Mouse (Mus musculus) kidney, postnatal 25 days (tissue): ENCODE results near the gene Dll3.

Experiments used
- DNase-seq, 2 experiments: peaks; one replicate each; pipeline ENCODE4 v3.0.0; 2021; ENCODE audit warnings: mixed read lengths in 2 of 2

The Dll3 gene

DNA sequence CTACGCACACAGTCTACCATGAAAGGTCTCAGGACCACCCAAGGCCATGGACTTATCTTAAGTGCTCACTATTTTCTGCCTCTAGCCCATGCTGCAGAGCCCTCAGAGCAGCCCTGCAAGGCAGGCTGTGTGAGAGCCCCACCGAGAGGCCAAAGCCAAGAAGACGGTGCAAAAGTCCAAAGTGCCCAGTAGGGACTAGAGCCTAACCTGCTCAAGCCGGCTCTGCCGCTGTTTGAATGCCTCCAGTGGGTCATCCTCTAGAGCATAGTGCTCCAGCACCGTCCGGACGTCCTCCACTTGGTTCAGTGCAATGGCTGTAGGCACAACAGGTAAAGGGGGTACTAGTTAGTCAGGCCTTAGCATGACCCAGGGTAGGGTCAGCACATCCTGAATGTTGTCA is 4.2 kb upstream of the Dll3 start:
- DNase-seq, result peak; percentile 62 to 89

GRCm38 (mm10) chr7:28305641-28306040 is 3.6 kb upstream of the Dll3 start:
- peak; percentile 36 to 77 for DNase-seq

DNA sequence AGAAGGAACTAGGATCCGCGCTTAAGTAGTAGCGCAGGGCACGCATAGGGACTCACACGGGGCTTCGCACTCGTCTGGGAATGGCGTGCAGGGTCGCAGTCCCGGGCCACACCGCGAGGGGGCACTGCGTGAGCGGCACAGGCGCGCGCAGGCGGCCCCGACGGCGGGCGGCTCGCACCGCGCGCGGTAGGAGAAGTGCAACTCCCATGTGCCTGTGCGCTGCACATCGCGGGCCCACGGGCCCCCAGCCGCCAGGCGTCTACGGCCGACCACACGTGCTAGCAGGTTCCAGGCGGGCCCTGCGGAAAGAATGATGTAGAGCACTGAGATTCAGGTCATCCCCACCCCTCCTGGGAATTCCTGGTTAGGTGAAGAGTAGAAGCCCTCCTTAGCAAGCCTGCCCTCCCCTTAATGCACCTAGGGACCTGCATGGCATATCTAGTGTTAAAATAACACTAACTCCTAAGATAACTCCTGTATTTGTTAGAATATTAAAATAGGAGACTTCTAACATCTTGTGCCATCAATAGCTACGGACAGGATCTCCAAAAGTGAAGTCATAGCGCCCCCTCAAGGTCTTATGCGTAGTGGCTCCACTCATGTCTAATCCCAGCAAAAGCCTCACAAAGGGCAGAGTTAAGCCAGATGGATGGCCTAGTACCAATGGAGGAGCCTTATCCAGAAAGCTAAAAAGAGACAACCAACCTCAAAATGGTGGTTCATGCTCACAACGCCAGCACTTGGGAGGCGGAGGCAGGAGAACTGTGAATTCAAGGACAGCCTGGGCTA is 3.0 kb downstream of the Dll3 start:
- peak; percentile 52 to 69 for DNase-seq

DNA sequence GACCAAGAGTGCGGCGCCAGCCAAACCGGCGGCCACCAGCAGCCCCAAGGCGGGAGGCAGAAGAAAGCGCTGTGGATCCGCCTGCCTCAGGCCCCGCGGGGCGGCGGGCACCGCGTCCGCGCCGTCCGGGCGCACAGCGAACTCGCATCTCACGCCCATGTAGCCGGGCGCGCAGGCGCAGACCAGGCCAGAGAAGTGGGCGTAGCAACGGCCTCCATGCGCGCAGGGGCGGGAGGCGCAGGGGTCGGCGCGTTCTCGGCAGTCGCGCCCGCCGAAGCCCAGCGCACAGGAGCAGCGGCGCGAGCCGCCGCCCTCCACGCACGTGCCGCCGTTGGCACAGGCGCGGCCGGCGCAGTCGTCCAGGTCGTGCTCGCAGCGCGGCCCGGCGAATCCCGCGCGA is 7.6 kb downstream of the Dll3 start:
- peak; percentile 59 to 75 for DNase-seq

DNA sequence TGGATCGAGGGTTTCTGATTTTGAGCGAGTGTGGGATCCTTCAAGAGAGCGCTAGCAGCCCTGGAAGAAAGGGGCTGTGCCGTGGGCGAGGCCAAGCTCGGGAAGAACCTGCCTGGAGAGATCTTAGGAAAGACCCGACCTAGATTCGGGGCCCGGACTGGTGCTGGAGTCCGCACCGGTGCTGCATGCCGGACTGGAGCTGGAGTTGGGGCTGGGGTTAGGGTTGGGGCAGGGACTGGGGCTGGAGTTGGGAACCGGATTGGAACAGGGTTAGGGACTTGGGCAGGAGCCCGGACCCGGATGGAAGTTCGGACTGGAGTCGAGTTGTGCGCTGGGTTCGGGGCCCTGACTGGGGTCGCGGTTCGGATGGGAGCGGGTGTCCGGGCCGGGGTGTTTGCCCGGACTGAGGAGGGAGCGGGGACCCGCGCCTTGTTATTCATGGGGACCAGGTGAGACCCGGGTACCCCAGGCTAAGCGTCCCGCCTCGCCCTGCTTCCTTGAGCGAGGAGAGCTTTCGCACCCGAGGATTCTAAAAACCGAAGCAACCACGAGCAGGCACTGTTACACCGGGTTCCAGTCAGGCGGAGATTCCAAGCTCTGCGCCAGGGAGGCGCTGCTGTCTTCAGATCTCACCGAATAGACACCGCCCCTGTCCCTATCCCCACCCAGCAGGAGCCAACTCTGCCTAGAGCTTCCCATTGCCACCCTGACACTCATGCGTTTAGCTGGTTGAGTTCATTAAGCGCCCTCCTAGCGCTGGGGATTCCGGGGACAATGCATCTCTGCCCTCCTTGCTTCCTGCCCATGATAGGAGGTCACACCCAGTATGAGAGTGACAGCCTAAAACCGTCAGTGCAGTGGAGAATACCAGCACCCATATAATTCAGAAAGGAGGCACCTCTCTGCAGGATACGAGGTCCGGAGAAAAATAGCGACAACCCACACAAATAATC is 11.1 kb downstream of the Dll3 start, which contains the start of gene Selenov:
Selenov (minus strand) TSS at position 549 of the 953 bp plus-strand sequence.
- no peak for DNase-seq

GRCm38 (mm10) chr7:28290165-28290564 is 11.9 kb downstream of the Dll3 start:
- no peak for DNase-seq

DNA sequence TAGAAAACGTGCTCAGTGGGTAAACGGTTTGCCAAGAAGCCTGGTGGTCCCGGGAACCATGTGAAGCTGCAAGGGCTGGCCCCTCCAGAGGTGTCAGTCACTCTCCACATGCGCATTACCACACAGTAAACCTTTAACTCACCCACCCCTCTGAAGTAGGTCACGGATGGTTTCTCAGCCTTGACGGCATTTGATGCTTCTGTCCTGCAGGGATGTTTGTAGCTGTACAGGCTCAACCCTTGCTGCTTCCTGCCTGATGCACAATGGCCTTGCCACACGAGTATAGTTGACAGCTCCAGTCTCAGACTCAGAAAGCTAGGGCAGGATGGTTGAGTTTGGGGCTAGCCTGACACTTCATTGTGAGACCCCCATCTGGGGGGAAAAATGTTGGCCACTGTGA is 21.4 kb downstream of the Dll3 start:
- no peak for DNase-seq

- peak in 1 of 2 experiments; percentile 45 for DNase-seq
Observed at GRCm38 (mm10) chr7:28278279-28278652, 23.8 kb downstream of the Dll3 start.

DNA sequence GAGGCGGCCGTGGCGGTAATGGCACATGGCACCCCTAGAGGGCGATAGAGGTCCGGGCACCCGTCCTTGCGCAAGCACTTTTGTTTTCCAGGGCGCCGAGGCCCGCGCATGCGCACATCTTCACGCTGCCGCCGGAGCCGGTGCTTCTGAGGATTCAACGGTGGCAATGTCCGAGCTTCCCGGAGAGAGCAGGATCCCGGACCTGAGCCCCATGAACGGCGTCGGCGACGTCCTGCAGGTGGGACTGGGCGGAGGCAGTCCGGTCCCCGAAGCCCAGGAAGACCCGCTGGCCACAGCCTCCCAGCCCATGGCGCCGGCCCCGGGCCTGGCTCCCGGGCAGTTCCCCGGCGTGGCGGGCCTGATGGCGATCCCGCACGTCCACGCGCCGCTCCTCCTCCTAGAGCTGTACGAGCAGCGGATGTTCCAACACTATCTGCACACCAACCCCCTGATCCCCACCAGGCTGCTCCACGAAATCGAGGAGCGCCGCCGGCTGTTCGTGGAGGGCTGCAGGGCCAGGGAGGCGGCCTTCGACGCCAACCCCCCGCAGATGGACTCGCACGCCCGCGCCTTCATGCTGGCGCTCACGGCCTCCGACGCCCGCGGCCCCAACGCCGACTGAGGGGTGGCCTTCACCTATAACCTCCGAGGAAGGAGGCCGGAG is 24.3 kb downstream of the Dll3 start, which contains the start of gene Eid2b:
Eid2b (plus strand) TSS at position 125 of the 664 bp plus-strand sequence.
- DNase-seq, result peak; percentile 95 to 97

DNA sequence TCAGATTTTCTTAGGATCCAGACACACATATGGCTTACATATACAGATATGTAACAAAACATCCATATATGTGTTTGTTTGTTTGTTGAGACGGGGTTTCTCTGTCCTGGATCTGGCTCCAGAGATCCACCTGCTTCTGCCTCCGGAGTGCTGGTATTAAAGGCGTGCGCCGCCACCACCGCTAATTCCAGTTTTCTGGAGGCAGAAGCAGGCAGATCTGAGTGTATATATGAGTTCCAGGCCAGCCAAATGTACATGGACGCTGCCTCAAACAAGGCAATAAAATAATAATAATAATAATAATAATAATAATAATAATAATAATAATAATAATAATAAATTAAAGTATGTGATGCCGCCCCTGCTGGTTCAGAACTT is 24.8 kb downstream of the Dll3 start:
- no peak for DNase-seq

DNA sequence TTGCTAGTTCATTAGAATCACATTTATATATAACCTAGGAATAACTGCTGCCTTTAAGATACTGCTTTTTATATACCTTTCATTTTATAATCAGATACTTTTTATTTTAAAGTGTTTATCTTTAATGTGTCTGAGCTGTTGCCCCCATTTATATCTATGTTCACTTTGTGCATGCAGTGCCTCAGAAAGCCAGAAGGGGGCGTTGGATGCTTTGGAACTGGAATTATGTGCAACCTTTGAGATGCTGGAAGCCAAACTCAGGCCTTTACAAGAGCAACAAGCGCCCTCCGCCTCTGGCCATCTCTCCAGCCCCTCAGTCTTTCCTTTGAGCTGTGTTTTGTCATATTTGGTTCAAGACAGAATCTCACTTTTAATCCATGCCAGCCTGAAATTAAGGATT is 30.3 kb downstream of the Dll3 start:
- no peak for DNase-seq

DNA sequence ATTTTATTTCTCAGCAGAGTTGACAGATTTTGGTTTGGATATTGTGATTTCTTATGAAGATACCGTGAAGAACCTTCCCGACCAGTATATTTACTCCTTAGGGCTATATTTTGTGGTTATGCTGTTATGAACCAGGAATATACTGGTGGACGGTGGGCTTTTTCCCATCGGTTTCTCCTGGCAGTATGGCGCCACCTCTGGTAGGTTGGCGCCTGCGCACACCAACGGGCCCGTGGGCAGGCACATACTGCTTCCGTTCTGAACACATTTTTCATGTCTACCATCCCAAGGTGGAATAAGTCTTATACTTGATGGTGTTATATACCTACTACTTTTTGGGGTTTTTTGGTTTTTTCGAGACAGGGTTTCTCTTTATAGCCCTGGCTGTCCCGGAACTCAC is 32.7 kb downstream of the Dll3 start:
- no peak for DNase-seq

- no peak for DNase-seq
Observed at GRCm38 (mm10) chr7:28268576-28268975, 33.5 kb downstream of the Dll3 start.

- DNase-seq, result peak; percentile 58 to 77
Observed at GRCm38 (mm10) chr7:28268042-28268531, 34.0 kb downstream of the Dll3 start.

- DNase-seq, result peak; percentile 76 to 87
Observed at GRCm38 (mm10) chr7:28267129-28268041, 34.7 kb downstream of the Dll3 start, which contains the start of gene Eid2. Gene Eid2, plus strand, starts transcription at chr7:28267881.

DNA sequence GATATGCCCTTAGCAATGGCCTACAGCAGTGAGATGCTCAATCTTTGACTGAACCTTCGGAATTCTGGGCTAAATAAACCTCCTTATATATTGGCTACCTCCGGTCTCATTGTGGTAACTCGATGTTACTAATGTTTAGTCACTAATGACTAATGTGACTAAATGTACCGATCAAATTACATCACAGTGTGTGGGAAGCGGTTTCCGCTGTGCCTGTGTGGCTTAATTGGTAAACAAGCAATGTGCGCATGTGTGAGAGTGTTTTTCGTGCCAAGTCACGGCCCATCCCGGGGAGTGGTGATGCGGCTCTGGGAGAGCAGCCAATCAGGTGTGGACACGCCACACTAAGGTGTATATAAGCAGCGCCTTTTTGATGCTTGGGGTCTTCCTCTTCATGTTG is 36.6 kb downstream of the Dll3 start:
- DNase-seq, result no peak

DNA sequence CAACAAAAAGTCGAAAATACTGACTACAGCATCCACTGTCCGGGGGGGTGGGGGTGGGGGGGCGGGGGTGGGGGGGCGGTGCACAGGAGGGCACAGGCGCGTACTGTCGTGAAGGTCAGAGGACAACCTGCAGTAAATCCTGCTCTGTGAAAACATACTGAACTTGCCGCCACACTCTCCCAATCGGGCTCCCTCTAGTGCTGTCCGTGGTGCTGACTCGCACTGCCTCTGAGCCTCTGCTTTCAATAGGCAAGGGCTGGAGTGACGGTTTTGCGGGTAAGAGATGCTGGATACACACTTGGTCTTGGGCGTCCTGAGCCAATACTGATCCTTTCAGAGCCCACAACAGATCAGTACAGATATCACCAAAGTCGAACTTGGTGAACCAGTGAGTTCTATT is 38.3 kb downstream of the Dll3 start:
- DNase-seq, result peak; percentile 81 to 84

- no peak for DNase-seq
Observed at GRCm38 (mm10) chr7:28262861-28263260, 39.2 kb downstream of the Dll3 start.

DNA sequence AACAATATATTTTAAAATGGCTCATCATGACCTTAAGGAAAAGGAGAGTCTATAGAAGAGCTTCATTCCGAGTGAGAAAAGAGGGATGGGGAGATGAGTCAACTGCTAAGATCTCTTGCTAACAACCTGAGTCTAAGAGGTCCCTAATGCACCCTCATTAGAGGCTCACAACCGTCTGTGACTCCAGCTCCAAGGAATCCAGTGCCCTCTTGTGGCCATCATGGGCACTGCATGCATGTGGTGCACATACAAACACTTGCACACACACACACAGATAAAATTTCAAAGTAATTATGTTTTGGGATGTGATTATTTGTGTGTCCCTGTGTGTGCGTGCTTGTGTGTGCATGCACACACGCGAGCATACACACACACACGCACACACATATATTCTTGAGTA is 46.6 kb downstream of the Dll3 start:
- no peak for DNase-seq

DNA sequence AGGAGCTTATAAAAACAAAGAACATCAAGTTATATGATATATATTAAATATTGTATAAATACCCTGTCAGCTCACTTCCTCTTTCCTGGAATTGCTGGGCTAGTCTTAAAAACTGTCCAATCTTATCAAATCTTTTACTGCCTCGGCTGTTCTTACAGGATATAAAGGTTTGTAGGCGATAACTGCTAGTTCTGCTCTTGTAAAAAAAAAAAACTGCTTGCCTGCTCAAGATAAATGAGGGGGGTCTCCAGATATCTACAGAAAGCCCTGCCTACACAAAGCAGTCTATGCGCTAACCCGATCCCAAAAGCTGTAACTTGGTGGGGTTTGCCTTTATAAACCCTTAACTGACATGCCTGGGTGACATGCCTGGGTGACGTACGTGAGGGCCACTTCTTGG is 47.4 kb downstream of the Dll3 start:
- no peak for DNase-seq

DNA sequence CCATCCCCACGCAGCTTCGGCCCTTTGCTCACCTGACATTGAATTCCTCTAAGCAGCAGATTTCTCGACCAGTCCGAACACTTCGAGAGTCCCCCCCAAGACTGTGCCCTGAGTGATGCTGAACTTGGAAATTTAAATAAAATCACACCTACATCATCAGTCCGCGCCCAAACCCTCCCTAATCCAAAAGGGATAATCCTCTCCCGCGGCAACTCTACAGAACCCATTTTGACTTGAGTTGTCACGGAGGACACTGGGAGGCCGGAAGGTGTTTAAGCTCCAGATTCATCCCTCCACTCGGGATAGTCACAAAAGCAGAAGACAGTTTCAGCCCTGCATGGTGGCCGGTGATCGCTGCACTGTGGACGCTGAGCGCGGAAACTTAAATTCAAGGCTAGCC is 50.1 kb downstream of the Dll3 start:
- no peak for DNase-seq

GRCm38 (mm10) chr7:28248957-28249356 is 53.1 kb downstream of the Dll3 start:
- DNase-seq, result no peak
